Mouse (Mus musculus) brain, embryonic 18.5 days (tissue): ENCODE data around the gene Nrd1.

Experiments used
- DNase-seq: peaks from one replicate; pipeline ENCODE4 v3.0.0-alpha.2; 2012; ENCODE audit warnings: low read depth, low spot score

Gene Nrd1

GRCm38 (mm10) chr4:108999999-109000950 lies at the start of gene Nrd1:
Nrd1 (plus strand) TSS chr4:109000655.
- DNase-seq, result peak; percentile 99

GRCm38 (mm10) chr4:108951663-108952062 lies 48.8 kb upstream of the Nrd1 start:
- no peak for DNase-seq

- DNase-seq, result no peak
Observed at GRCm38 (mm10) chr4:108959696-108960095, 40.8 kb upstream of the Nrd1 start.

- DNase-seq, result no peak
Observed at GRCm38 (mm10) chr4:108960619-108961460, 39.6 kb upstream of the Nrd1 start.

GRCm38 (mm10) chr4:108963017-108963416 lies 37.4 kb upstream of the Nrd1 start:
- no peak for DNase-seq

- DNase-seq, result no peak
Observed at GRCm38 (mm10) chr4:108969517-108969916, 30.9 kb upstream of the Nrd1 start.

GRCm38 (mm10) chr4:108971054-108971453 lies 29.4 kb upstream of the Nrd1 start:
- DNase-seq, result no peak

- peak; percentile 32 for DNase-seq
Observed at GRCm38 (mm10) chr4:108976458-108977071, 23.9 kb upstream of the Nrd1 start.

GRCm38 (mm10) chr4:108986833-108987472 lies 13.5 kb upstream of the Nrd1 start:
- DNase-seq, result no peak

GRCm38 (mm10) chr4:108987473-108987842 lies 13.0 kb upstream of the Nrd1 start:
- no peak for DNase-seq

GRCm38 (mm10) chr4:108989430-108989829 lies 11.0 kb upstream of the Nrd1 start:
- no peak for DNase-seq

- no peak for DNase-seq
Observed at GRCm38 (mm10) chr4:108990032-108990431, 10.4 kb upstream of the Nrd1 start.

- no peak for DNase-seq
Observed at GRCm38 (mm10) chr4:108990571-108990970, 9.9 kb upstream of the Nrd1 start.

GRCm38 (mm10) chr4:108991811-108992210 lies 8.6 kb upstream of the Nrd1 start:
- no peak for DNase-seq

GRCm38 (mm10) chr4:108992978-108993377 lies 7.5 kb upstream of the Nrd1 start:
- no peak for DNase-seq

GRCm38 (mm10) chr4:109000961-109001360 lies 506 bp downstream of the Nrd1 start:
- no peak for DNase-seq

GRCm38 (mm10) chr4:109008046-109008445 lies 7.6 kb downstream of the Nrd1 start:
- DNase-seq, result no peak

GRCm38 (mm10) chr4:109014091-109014490 lies 13.6 kb downstream of the Nrd1 start:
- DNase-seq, result no peak

GRCm38 (mm10) chr4:109017441-109017840 lies 17.0 kb downstream of the Nrd1 start:
- DNase-seq, result no peak

- no peak for DNase-seq
Observed at GRCm38 (mm10) chr4:109019301-109019700, 18.8 kb downstream of the Nrd1 start.

GRCm38 (mm10) chr4:109021976-109022375 lies 21.5 kb downstream of the Nrd1 start:
- DNase-seq, result no peak
